Comparison of ENCODE assay signal across 10 mouse cellular contexts in the genomic region with DNA sequence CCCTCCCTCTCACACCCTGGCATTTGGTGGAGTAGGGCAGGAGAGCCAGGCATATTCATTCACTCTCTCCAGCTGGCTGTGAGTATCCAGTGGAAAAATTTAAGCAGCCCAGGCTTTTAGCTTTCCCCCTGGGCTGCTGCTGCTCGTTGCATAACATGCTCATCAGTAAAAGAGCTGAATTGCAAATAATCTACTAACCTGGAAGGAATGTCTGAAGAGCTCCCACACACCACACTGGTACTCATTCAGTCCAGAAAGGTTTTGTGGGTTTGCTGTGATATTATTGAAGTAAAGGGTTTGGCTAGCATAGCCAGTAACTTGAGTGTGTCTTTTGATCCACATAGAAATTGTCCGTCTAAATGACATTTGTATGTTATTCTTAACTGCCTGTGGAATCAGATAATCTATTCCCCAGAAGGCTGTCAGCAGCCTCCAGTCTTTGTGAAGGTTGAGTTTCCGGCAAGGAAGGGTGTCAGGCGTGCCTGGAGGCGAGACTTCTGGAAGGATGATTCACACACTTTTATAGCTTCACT.
DNase-seq lines count a peak whose midpoint lies in the region; ATAC-seq and TF ChIP-seq lines count a peak whose summit lies in the region.
"Had no signal": no experiment of that assay in that cellular context is flagged by ENCODE, and none has a peak within 500 bp of the region (broad histone marks: within the 10 kb centered on the region; RNA-seq: fewer than 3 reads in every experiment).

No protein-coding gene starts in this region.

- no peak overlapping the region for H3K4me2 ChIP-seq in hindbrain, embryonic 16.5 days (ENCODE audit: low read length)
- H3K4me2 ChIP-seq: liver, embryonic 12.5 days; neural tube, embryonic 12.5 days had no signal

- no peak for TF ChIP-seq CTCF in left cerebral cortex, adult 2 months (IDR thresholded peaks at IDR 0.05)

- no peaks in the 10 kb centered on the region for H3K9me3 ChIP-seq in hindbrain, embryonic 16.5 days (ENCODE audit: control insufficient read depth, low read length)
- H3K9me3 ChIP-seq in hindbrain, embryonic 10.5 days: no peaks in the 10 kb centered on the region
- H3K9me3 ChIP-seq: liver, embryonic 12.5 days; neural tube, embryonic 12.5 days had no signal

- peaks cover 12% of the 10 kb centered on the region for H3K4me1 ChIP-seq in hindbrain, embryonic 16.5 days (ENCODE audit: control insufficient read depth, insufficient read depth, low read depth, low read length)
- peaks cover 9% of the 10 kb centered on the region for H3K4me1 ChIP-seq in hindbrain, embryonic 10.5 days (replicated peaks)
- H3K4me1 ChIP-seq: liver, embryonic 12.5 days; neural tube, embryonic 12.5 days had no signal

- H3K4me3 ChIP-seq in hindbrain, embryonic 16.5 days (ENCODE audit: low read length): no peak overlapping the region
- no peak overlapping the region for H3K4me3 ChIP-seq in hindbrain, embryonic 10.5 days
- no peak overlapping the region for H3K4me3 ChIP-seq in left cerebral cortex, adult 2 months
- H3K4me3 ChIP-seq: liver, embryonic 12.5 days; neural tube, embryonic 12.5 days had no signal

- no peaks in the 10 kb centered on the region for H3K27me3 ChIP-seq in hindbrain, embryonic 16.5 days (replicated peaks; ENCODE audit: control insufficient read depth, insufficient read depth, low read length)
- H3K27me3 ChIP-seq in hindbrain, embryonic 10.5 days (ENCODE audit: insufficient read depth, poor library complexity, severe bottlenecking): no peaks in the 10 kb centered on the region
- H3K27me3 ChIP-seq: liver, embryonic 12.5 days; neural tube, embryonic 12.5 days had no signal

- WGBS in hindbrain, embryonic 16.5 days: 53% methylated on average over 5 of the region's 5 CpGs
- WGBS in hindbrain, embryonic 10.5 days: 67% methylated on average over 5 of the region's 5 CpGs

- DNase-seq in hindbrain, embryonic 10.5 days (ENCODE audit: low spot score): no peak
- DNase-seq in MN1 (ENCODE audit: low spot score): peak; percentile 58
- peak; percentile 86 for DNase-seq in fibroblast of lung, adult 2 months (ENCODE audit: low read depth)
- peak; percentile 47 to 54 for DNase-seq in left cerebral cortex, adult 2 months (ENCODE audit: extremely low spot score in 1 of 2, low spot score in 2 of 2)
- no peak for DNase-seq in ovary, adult 18-20 months (ENCODE audit: low spot score)
- DNase-seq in ovary, postnatal 10 days (ENCODE audit: low spot score): no peak
- DNase-seq in testis, postnatal 10 days (ENCODE audit: low spot score): no peak

- H3K36me3 ChIP-seq in hindbrain, embryonic 16.5 days (ENCODE audit: control insufficient read depth, insufficient read depth, low read length): no peaks in the 10 kb centered on the region
- no peaks in the 10 kb centered on the region for H3K36me3 ChIP-seq in hindbrain, embryonic 10.5 days
- H3K36me3 ChIP-seq: liver, embryonic 12.5 days; neural tube, embryonic 12.5 days had no signal

- intact Hi-C loops in left cerebral cortex, adult 2 months (cut with DNase I): loop anchor here (2.0 to 5.0 kb wide), 3 partner anchors 254 to 390 kb away; a partner anchor contains a TSS

- peak; percentile 48; the same call in 1 of the 2 replicates for ATAC-seq in hindbrain, embryonic 16.5 days
- ATAC-seq: liver, embryonic 12.5 days had no signal

- H3K27ac ChIP-seq in hindbrain, embryonic 16.5 days (ENCODE audit: low read depth, low read length): no peak overlapping the region; the same call in 1 of the 2 replicates
- H3K27ac ChIP-seq in hindbrain, embryonic 10.5 days: no peak overlapping the region
- H3K27ac ChIP-seq in left cerebral cortex, adult 2 months: peak overlapping the region; percentile 81
- H3K27ac ChIP-seq: liver, embryonic 12.5 days; neural tube, embryonic 12.5 days had no signal

- no peak overlapping the region for H3K9ac ChIP-seq in hindbrain, embryonic 16.5 days (ENCODE audit: low read depth, low read length)
- H3K9ac ChIP-seq: liver, embryonic 12.5 days; neural tube, embryonic 12.5 days had no signal

Comparison
In these comparisons a context has a peak if more than half of its experiments do, and no peak if none do; other contexts are left out.
1. DNase-seq: peak in MN1 (single experiment), fibroblast of lung, adult 2 months (single experiment) and left cerebral cortex, adult 2 months (2 of 2); none in hindbrain, embryonic 10.5 days (single experiment), ovary, adult 18-20 months (single experiment), ovary, postnatal 10 days (single experiment) and testis, postnatal 10 days (single experiment).